Mouse (Mus musculus): ENCODE data around the gene Slc1a1. TPM values are rescaled to one million over a fixed set of nuclear protein-coding genes. Genes with fewer than 3 reads are reported as not detected.

The Slc1a1 gene
- polyA plus RNA-seq, 1 experiment = 0.88 TPM

DNA sequence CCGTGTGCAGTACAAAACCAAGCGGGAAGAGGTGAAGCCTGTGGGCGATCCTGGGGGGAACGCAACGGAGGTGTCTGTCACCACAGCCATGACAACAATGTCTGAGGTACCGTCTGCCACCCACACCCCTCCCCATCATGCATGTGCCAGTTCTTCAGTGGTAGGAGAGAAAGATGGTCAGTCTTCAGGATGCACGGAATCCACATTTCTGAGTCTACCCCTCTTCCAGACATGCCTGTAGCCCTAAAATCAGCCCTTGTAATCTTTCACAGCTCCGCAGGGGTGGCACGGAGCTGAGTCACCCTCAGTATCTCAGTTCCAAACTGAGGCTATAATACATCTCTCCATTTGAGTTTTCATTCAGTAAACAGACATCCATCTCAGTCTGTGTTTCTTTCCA, 62.6 kb downstream of the Slc1a1 start:
- Histone ChIP-seq H3K9ac (ENCODE audit: low read depth, poor library complexity, severe bottlenecking) (no peak overlapping the region), H3K27me3 (ENCODE audit: control insufficient read depth, insufficient read depth, low read length, poor library complexity, severe bottlenecking) (no peaks in the 10 kb centered on the region; the same call in 1 of the 2 replicates), H3K9me3 (replicated peaks; ENCODE audit: control insufficient read depth, insufficient read depth, low read length, poor library complexity, severe bottlenecking) (no peaks in the 10 kb centered on the region), H3K4me3 (ENCODE audit: low read depth, low read length) (no peak overlapping the region), H3K36me3 (ENCODE audit: control insufficient read depth, insufficient read depth, low read length, poor library complexity, severe bottlenecking) (no peaks in the 10 kb centered on the region), H3K27ac (ENCODE audit: insufficient read depth, low read length) (no peak overlapping the region), H3K4me1 (ENCODE audit: control insufficient read depth, insufficient read depth, low read length) (no peaks in the 10 kb centered on the region)
- TF ChIP-seq CTCF (IDR thresholded peaks at IDR 0.05; ENCODE audit: low read depth, low read length) (no peak), EP300 (IDR thresholded peaks at IDR 0.05; ENCODE audit: insufficient read depth, low read depth, low read length) (no peak)

DNA sequence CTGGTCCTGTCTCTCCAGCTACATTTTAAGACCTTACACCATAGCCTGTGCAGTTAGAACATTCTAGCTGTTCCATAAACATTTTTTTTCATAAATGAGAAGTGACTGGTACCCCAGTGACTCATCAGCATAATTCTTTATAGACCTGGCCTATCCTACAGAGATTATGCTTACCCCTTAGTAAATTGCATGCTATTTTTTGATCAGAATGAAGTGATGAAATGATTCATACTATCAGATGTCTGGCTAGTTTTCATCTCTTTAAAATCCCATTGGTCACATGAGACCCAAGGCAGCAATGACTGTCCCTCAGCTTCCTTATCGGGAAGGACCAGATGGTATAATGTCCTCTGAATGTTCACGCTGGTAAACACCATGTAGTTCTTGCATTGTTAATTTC, 65.9 kb downstream of the Slc1a1 start:
- Histone ChIP-seq H3K36me3 (ENCODE audit: control insufficient read depth, insufficient read depth, low read length, poor library complexity, severe bottlenecking) (no peaks in the 10 kb centered on the region), H3K4me1 (ENCODE audit: control insufficient read depth, insufficient read depth, low read length) (no peaks in the 10 kb centered on the region), H3K9me3 (replicated peaks; ENCODE audit: control insufficient read depth, insufficient read depth, low read length, poor library complexity, severe bottlenecking) (no peaks in the 10 kb centered on the region), H3K27me3 (ENCODE audit: control insufficient read depth, insufficient read depth, low read length, poor library complexity, severe bottlenecking) (no peaks in the 10 kb centered on the region), H3K9ac (ENCODE audit: low read depth, poor library complexity, severe bottlenecking) (no peak overlapping the region), H3K4me3 (ENCODE audit: low read depth, low read length) (no peak overlapping the region), H3K27ac (ENCODE audit: insufficient read depth, low read length) (no peak overlapping the region)
- TF ChIP-seq CTCF (IDR thresholded peaks at IDR 0.05; ENCODE audit: low read depth, low read length) (no peak), EP300 (IDR thresholded peaks at IDR 0.05; ENCODE audit: insufficient read depth, low read depth, low read length) (no peak), POLR2A (IDR thresholded peaks at IDR 0.05; ENCODE audit: insufficient read depth, low read length) (no peak)

DNA sequence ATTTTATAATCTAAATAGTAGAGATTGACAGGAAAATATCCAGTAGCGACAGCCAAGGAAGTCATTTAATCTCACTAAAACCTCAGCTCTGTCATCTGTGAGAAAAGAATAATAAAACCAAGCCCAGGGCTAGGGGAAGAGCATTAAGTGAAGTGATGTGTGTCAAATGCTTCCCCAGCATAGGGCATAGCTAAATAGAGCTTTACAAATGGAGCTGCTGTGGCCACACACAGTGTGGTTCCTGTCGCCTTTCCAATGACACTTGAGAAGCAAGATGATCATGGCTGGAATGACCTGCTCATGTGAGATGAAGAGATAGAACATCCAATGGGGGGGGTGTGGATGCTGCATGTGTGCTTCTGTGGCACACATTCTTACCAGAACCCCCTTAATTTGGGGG, 67.3 kb downstream of the Slc1a1 start:
- Histone ChIP-seq H3K27ac (ENCODE audit: insufficient read depth, low read length) (no peak overlapping the region), H3K9me3 (replicated peaks; ENCODE audit: control insufficient read depth, insufficient read depth, low read length, poor library complexity, severe bottlenecking) (no peaks in the 10 kb centered on the region), H3K27me3 (ENCODE audit: control insufficient read depth, insufficient read depth, low read length, poor library complexity, severe bottlenecking) (no peaks in the 10 kb centered on the region), H3K4me3 (ENCODE audit: low read depth, low read length) (no peak overlapping the region), H3K36me3 (ENCODE audit: control insufficient read depth, insufficient read depth, low read length, poor library complexity, severe bottlenecking) (no peaks in the 10 kb centered on the region), H3K4me1 (ENCODE audit: control insufficient read depth, insufficient read depth, low read length) (no peaks in the 10 kb centered on the region), H3K9ac (ENCODE audit: low read depth, poor library complexity, severe bottlenecking) (no peak overlapping the region)
- TF ChIP-seq EP300 (IDR thresholded peaks at IDR 0.05; ENCODE audit: insufficient read depth, low read depth, low read length) = no peak
- no peak for TF ChIP-seq CTCF (IDR thresholded peaks at IDR 0.05; ENCODE audit: low read depth, low read length)
- TF ChIP-seq POLR2A (IDR thresholded peaks at IDR 0.05; ENCODE audit: insufficient read depth, low read length) = no peak

DNA sequence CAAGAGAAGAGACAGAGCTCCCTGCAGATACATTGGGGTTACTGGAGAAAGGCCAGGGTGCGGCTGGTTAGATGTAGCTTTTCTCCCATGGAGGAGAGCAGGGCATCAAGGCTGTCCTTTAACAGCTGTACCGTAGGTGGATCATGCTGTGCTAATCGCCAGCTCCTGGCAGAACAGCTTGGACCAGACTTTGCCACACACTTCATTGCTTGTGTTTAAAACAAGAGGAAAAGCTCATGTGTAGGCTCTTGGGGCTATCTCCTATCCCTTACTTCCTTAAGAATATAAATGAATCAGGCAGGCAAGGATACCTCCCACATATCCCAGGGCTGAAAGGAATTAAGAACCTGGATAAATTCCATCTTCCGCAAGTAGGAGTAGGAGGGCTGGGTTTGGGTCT, 68.0 kb downstream of the Slc1a1 start:
- Histone ChIP-seq H3K27me3 (ENCODE audit: control insufficient read depth, insufficient read depth, low read length, poor library complexity, severe bottlenecking) (no peaks in the 10 kb centered on the region), H3K36me3 (ENCODE audit: control insufficient read depth, insufficient read depth, low read length, poor library complexity, severe bottlenecking) (no peaks in the 10 kb centered on the region), H3K9ac (ENCODE audit: low read depth, poor library complexity, severe bottlenecking) (no peak overlapping the region), H3K9me3 (replicated peaks; ENCODE audit: control insufficient read depth, insufficient read depth, low read length, poor library complexity, severe bottlenecking) (no peaks in the 10 kb centered on the region), H3K4me1 (ENCODE audit: control insufficient read depth, insufficient read depth, low read length) (no peaks in the 10 kb centered on the region), H3K27ac (ENCODE audit: insufficient read depth, low read length) (no peak overlapping the region), H3K4me3 (ENCODE audit: low read depth, low read length) (no peak overlapping the region)
- no peak for TF ChIP-seq EP300 (IDR thresholded peaks at IDR 0.05; ENCODE audit: insufficient read depth, low read depth, low read length)
- TF ChIP-seq CTCF (IDR thresholded peaks at IDR 0.05; ENCODE audit: low read depth, low read length) = no peak
- TF ChIP-seq POLR2A (IDR thresholded peaks at IDR 0.05; ENCODE audit: insufficient read depth, low read length) = no peak

DNA sequence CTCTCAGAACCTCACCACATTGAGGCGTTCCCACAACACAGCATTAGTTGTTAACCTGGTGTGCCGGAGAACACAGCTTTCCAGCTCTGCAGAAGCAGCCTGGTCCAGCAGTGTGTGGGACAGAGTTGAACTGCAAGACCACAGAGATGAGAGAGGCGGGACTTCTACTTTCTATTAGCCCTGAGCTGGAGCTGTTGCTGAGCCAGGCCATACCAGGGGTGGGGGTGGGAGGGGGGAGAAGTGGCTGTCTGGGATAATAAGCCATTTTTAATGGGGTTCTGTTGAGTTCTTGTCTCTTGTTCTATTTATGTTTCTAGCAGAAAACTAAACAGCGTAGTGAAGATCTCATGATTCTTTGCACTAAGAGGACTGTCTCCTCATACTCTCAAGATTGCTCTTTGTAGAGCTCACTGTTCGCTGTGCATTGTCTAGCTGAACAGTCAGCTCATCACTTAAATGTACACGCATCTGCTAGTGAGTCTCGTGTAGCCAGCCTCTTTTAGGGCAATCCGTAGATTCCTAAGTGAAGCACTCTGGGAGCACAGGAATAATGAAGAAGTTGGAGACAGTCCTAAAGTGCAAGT, 68.8 kb downstream of the Slc1a1 start:
- H3K27ac ChIP-seq (ENCODE audit: insufficient read depth, low read length) = no peak overlapping the region
- H3K36me3 ChIP-seq (ENCODE audit: control insufficient read depth, insufficient read depth, low read length, poor library complexity, severe bottlenecking) = no peaks in the 10 kb centered on the region
- no peak overlapping the region for H3K9ac ChIP-seq (ENCODE audit: low read depth, poor library complexity, severe bottlenecking)
- no peaks in the 10 kb centered on the region for H3K27me3 ChIP-seq (ENCODE audit: control insufficient read depth, insufficient read depth, low read length, poor library complexity, severe bottlenecking)
- TF ChIP-seq CTCF (IDR thresholded peaks at IDR 0.05; ENCODE audit: low read depth, low read length) = no peak
- TF ChIP-seq POLR2A (IDR thresholded peaks at IDR 0.05; ENCODE audit: insufficient read depth, low read length) = no peak
- TF ChIP-seq EP300 (IDR thresholded peaks at IDR 0.05; ENCODE audit: insufficient read depth, low read depth, low read length) = no peak
- H3K4me1 ChIP-seq (ENCODE audit: control insufficient read depth, insufficient read depth, low read length) = no peaks in the 10 kb centered on the region
- no peak overlapping the region for H3K4me3 ChIP-seq (ENCODE audit: low read depth, low read length)
- H3K9me3 ChIP-seq (replicated peaks; ENCODE audit: control insufficient read depth, insufficient read depth, low read length, poor library complexity, severe bottlenecking) = no peaks in the 10 kb centered on the region

DNA sequence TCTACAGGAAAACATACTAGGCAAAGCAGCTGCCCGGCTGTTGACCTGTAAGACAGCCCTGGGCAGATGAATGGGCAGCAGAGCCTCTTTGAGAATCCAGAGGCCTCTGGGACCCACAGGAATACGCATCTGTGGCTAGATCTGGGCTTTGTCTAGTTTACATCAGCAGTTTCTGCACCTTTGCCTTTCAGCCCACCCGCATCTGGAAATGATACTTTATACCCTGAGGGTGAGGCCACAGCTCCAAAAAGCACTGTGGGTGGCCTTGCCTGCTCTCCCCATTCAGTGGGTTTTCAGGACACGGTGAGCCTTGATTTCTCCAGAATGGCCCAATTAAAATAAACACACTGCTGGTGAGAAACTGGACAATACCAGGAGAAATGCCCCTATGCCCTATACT, 73.3 kb downstream of the Slc1a1 start:
- Histone ChIP-seq H3K9ac (ENCODE audit: low read depth, poor library complexity, severe bottlenecking) (no peak overlapping the region), H3K4me3 (ENCODE audit: low read depth, low read length) (no peak overlapping the region), H3K27me3 (ENCODE audit: control insufficient read depth, insufficient read depth, low read length, poor library complexity, severe bottlenecking) (no peaks in the 10 kb centered on the region), H3K9me3 (replicated peaks; ENCODE audit: control insufficient read depth, insufficient read depth, low read length, poor library complexity, severe bottlenecking) (no peaks in the 10 kb centered on the region), H3K27ac (ENCODE audit: insufficient read depth, low read length) (no peak overlapping the region), H3K36me3 (ENCODE audit: control insufficient read depth, insufficient read depth, low read length, poor library complexity, severe bottlenecking) (no peaks in the 10 kb centered on the region), H3K4me1 (ENCODE audit: control insufficient read depth, insufficient read depth, low read length) (no peaks in the 10 kb centered on the region)
- TF ChIP-seq POLR2A (IDR thresholded peaks at IDR 0.05; ENCODE audit: insufficient read depth, low read length) (no peak), EP300 (IDR thresholded peaks at IDR 0.05; ENCODE audit: insufficient read depth, low read depth, low read length) (no peak), CTCF (IDR thresholded peaks at IDR 0.05; ENCODE audit: low read depth, low read length) (no peak)
